In the genomic region with DNA sequence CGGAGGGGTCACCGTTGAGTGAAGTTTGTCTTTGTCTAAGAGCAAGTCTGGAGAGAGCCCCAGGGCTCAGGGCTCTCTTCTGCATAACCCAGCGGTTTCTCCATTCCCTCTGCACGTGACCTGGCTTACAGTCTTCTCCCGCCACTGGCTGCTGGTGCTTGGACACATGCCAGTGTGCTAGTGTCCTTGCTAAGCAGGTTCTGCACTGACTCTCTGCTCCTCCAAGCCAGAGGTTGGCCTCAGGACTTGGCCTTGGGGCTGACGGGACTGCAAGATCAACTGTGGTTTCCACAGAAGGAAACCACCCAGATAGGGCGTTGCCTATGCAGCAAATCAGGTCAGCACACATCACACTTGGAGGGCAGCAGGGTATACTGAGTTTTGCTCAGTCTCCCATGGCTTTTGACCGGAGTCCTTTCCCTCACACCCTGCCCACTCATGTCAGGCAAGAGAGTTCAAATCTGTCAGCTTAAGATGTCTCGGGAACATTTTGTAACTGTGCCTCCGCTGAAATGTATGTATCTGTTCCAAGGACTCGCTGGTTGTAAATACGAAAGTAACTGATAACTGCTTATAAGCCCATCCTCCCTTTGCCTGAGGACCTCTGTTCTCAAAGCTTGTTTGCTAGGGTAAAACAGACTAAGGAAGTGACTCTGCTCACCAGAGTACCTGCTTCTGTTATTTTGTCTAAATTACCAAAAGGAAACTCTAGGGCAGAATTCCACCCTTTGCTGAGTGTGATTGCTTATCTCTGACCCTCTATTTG, we compare ENCODE assay signal across 8 mouse cellular contexts. TPM values are rescaled to one million over a fixed set of nuclear protein-coding genes. Genes with fewer than 3 reads are reported as not detected.
DNase-seq lines count a peak whose midpoint lies in the region; ATAC-seq and TF ChIP-seq lines count a peak whose summit lies in the region.

No protein-coding gene starts in this region.

- TF ChIP-seq POLR2A in heart, adult 2 months (IDR thresholded peaks at IDR 0.05; ENCODE audit: insufficient read depth, low read depth, low read length) = no peak

- intact Hi-C loops in heart, adult 2 months (cut with DNase I) = no loop called here

- no peak overlapping the region for H3K4me2 ChIP-seq in heart, embryonic 12.5 days
- H3K4me2 ChIP-seq in lung, postnatal 0 days (replicated peaks; ENCODE audit: low read depth, low read length) = no peak overlapping the region
- no peak overlapping the region for H3K4me2 ChIP-seq in hindbrain, embryonic 12.5 days (replicated peaks)

- H3K79me2 ChIP-seq in heart, adult 2 months (replicated peaks; ENCODE audit: control insufficient read depth, insufficient read depth, low read length) = no peaks in the 10 kb centered on the region

- H3K4me1 ChIP-seq in heart, adult 2 months (ENCODE audit: control insufficient read depth, insufficient read depth, low read length) = peaks cover 1% of the 10 kb centered on the region; the same call in 1 of the 2 replicates
- H3K4me1 ChIP-seq in heart, embryonic 12.5 days (replicated peaks) = no peaks in the 10 kb centered on the region
- H3K4me1 ChIP-seq in lung, postnatal 0 days (ENCODE audit: insufficient read depth, low read depth, low read length) = no peaks in the 10 kb centered on the region
- 0 out of 2 replicates have a peak, but pooled peaks cover 4% of the 10 kb centered on the region for H3K4me1 ChIP-seq in hindbrain, embryonic 12.5 days

- peak; percentile 48 to 73 for DNase-seq in heart, adult 2 months
- peak; percentile 51 to 60 for DNase-seq in CD8-positive naive resting alpha-beta T cell, adult 2 months (ENCODE audit: low read depth in 2 of 2, low spot score in 2 of 2)
- DNase-seq in embryo, embryonic 11 days = peak; percentile 45
- peak; percentile 59 for DNase-seq in lung, postnatal 0 days (ENCODE audit: low spot score)
- DNase-seq in splenic B cell, adult 2 months (ENCODE audit: low read depth, low spot score) = peak; percentile 68

- TF ChIP-seq EP300 in heart, adult 2 months (IDR thresholded peaks at IDR 0.05; ENCODE audit: insufficient read depth, low read depth, low read length) = no peak
- TF ChIP-seq EP300 in lung, postnatal 0 days (IDR thresholded peaks at IDR 0.05) = no peak

- no peak for ATAC-seq in heart, embryonic 12.5 days (ENCODE audit: insufficient number of reproducible peaks, low FRiP score)
- peak; percentile 63 for ATAC-seq in inflammation-experienced regulatory T-cells, adult 6 months
- peak; percentile 63 for ATAC-seq in lung, postnatal 0 days
- ATAC-seq in hindbrain, embryonic 12.5 days (ENCODE audit: low FRiP score) = no peak

- no peak overlapping the region for H3K27ac ChIP-seq in heart, adult 2 months
- H3K27ac ChIP-seq in heart, embryonic 12.5 days (ENCODE audit: poor library complexity, severe bottlenecking) = no peak overlapping the region
- no peak overlapping the region for H3K27ac ChIP-seq in lung, postnatal 0 days (ENCODE audit: low read length)
- no peak overlapping the region for H3K27ac ChIP-seq in hindbrain, embryonic 12.5 days

- H3K4me3 ChIP-seq in heart, adult 2 months = no peak overlapping the region
- H3K4me3 ChIP-seq in heart, embryonic 12.5 days = no peak overlapping the region
- no peak overlapping the region for H3K4me3 ChIP-seq in lung, postnatal 0 days (ENCODE audit: low read depth, low read length)
- H3K4me3 ChIP-seq in hindbrain, embryonic 12.5 days = no peak overlapping the region

- no peaks in the 10 kb centered on the region for H3K36me3 ChIP-seq in heart, adult 2 months (ENCODE audit: control insufficient read depth, insufficient read depth, low read length)
- no peaks in the 10 kb centered on the region for H3K36me3 ChIP-seq in heart, embryonic 12.5 days
- no peaks in the 10 kb centered on the region for H3K36me3 ChIP-seq in lung, postnatal 0 days (ENCODE audit: insufficient read depth, low read length)
- no peaks in the 10 kb centered on the region; the same call in 1 of the 2 replicates for H3K36me3 ChIP-seq in splenic B cell, adult 2 months (ENCODE audit: control insufficient read depth, insufficient read depth, low read length, poor library complexity, severe bottlenecking)
- H3K36me3 ChIP-seq in hindbrain, embryonic 12.5 days = no peaks in the 10 kb centered on the region

- H3K9ac ChIP-seq in heart, adult 2 months (ENCODE audit: low read depth, low read length) = no peak overlapping the region
- H3K9ac ChIP-seq in heart, embryonic 12.5 days = no peak overlapping the region
- no peak overlapping the region for H3K9ac ChIP-seq in lung, postnatal 0 days (replicated peaks; ENCODE audit: low read depth)
- H3K9ac ChIP-seq in hindbrain, embryonic 12.5 days = no peak overlapping the region

- TF ChIP-seq CTCF in heart, adult 2 months (IDR thresholded peaks at IDR 0.05) = no peak
- TF ChIP-seq CTCF in lung, postnatal 0 days (IDR thresholded peaks at IDR 0.05) = no peak

- no peaks in the 10 kb centered on the region for H3K9me3 ChIP-seq in heart, embryonic 12.5 days (replicated peaks)
- no peaks in the 10 kb centered on the region for H3K9me3 ChIP-seq in lung, postnatal 0 days (ENCODE audit: low read length)
- peaks cover under 1% of the 10 kb centered on the region; the same call in 1 of the 2 replicates for H3K9me3 ChIP-seq in hindbrain, embryonic 12.5 days (replicated peaks)

- 52% methylated on average over 12 of the region's 12 CpGs for WGBS in heart, adult 2 months
- WGBS in heart, embryonic 12.5 days = 63% methylated on average over 12 of the region's 12 CpGs
- WGBS in lung, postnatal 0 days = 39% methylated on average over 12 of the region's 12 CpGs
- 65% methylated on average over 12 of the region's 12 CpGs for WGBS in hindbrain, embryonic 12.5 days

- H3K27me3 ChIP-seq in heart, adult 2 months (ENCODE audit: control insufficient read depth, insufficient read depth, low read length) = no peaks in the 10 kb centered on the region
- no peaks in the 10 kb centered on the region for H3K27me3 ChIP-seq in heart, embryonic 12.5 days (replicated peaks)
- H3K27me3 ChIP-seq in lung, postnatal 0 days (replicated peaks; ENCODE audit: insufficient read depth, low read length) = no peaks in the 10 kb centered on the region
- no peaks in the 10 kb centered on the region for H3K27me3 ChIP-seq in splenic B cell, adult 2 months (ENCODE audit: control insufficient read depth, insufficient read depth, low read length, poor library complexity, severe bottlenecking)
- H3K27me3 ChIP-seq in hindbrain, embryonic 12.5 days = no peaks in the 10 kb centered on the region

RNA-seq across cellular contexts. Expression of gene Dock2, which starts 12.3 kb away (rescaled TPM):
- total RNA-seq in heart, adult 2 months (2021) = 1 to 10 TPM; 2.3 to 3.4 TPM
- 1.4 and 1.7 TPM in 2 replicates for polyA plus RNA-seq in heart, adult 2 months (2012; rRNA removed)
- 0.42 and 0.72 TPM in 2 replicates for polyA plus RNA-seq in heart, embryonic 12.5 days (2016; fragmentation: Nextera tagmentation; extraction: Ambion mirVana)
- polyA plus RNA-seq in inflammation-experienced regulatory T-cells, adult 6 months (2017; shearing (Covaris generic)) = 100 to 1,000 TPM; 257 to 323 (median 288) TPM
- 1.8 and 2.0 TPM in 2 replicates for polyA plus RNA-seq in lung, postnatal 0 days (2015; fragmentation: Nextera tagmentation; extraction: Ambion mirVana)
- 0.86 and 1.1 TPM in 2 replicates for polyA plus RNA-seq in hindbrain, embryonic 12.5 days (2016; fragmentation: Nextera tagmentation; extraction: Ambion mirVana)

Comparison
In these comparisons a context has a peak if more than half of its experiments do, and no peak if none do; other contexts are left out.
1. ATAC-seq: peak in inflammation-experienced regulatory T-cells, adult 6 months (single experiment) and lung, postnatal 0 days (single experiment); none in heart, embryonic 12.5 days (single experiment) and hindbrain, embryonic 12.5 days (single experiment).
2. RNA of gene Dock2, which starts 12.3 kb away (polyA plus RNA-seq): 257 to 323 TPM in inflammation-experienced regulatory T-cells, adult 6 months; 1.8 to 2.0 TPM in lung, postnatal 0 days, 1.4 to 1.7 TPM in heart, adult 2 months, 0.86 to 1.1 TPM in hindbrain, embryonic 12.5 days and 0.42 to 0.72 TPM in heart, embryonic 12.5 days; every median in the first group is over 10 times any median in the second.
3. Peak in every context shown above with its lines, with median percentiles within 50 percentile points of each other: DNase-seq.